Mouse (Mus musculus) testis, adult 2 months (tissue): ENCODE measurements at regions not wholly inside any gene's neighbourhood (a gene's known extent, or its start where the extent isn't known, plus 50 kb on each side); places are given as distances from the start of the nearest gene placed in this dataset.

Experiments
- H3K27ac ChIP-seq: fragments of 200-500 bp; 2 replicates; pipeline ENCODE4 v1.5.1; 2012; ENCODE audit warnings: low read depth, low read length; ENCODE audit not compliant: control insufficient read depth, insufficient read depth
- H3K27me3 ChIP-seq: fragments of 200-500 bp; 2 replicates; pipeline ENCODE4 v1.6.1; 2012; ENCODE audit warnings: mild to moderate bottlenecking, low read length, moderate library complexity; ENCODE audit not compliant: control insufficient read depth, insufficient read depth
- H3K36me3 ChIP-seq: fragments of 200-500 bp; 2 replicates; pipeline ENCODE4 v1.6.1; 2012; ENCODE audit warnings: mild to moderate bottlenecking, low read length; ENCODE audit not compliant: control insufficient read depth, insufficient read depth
- H3K4me1 ChIP-seq: fragments of 200-500 bp; 2 replicates; pipeline ENCODE4 v1.6.1; 2012; ENCODE audit warnings: low read length; ENCODE audit not compliant: control insufficient read depth, insufficient read depth
- H3K4me3 ChIP-seq: fragments of 200-500 bp; 2 replicates; pipeline ENCODE4 v1.5.1; 2012; ENCODE audit warnings: low read depth, mild to moderate bottlenecking, low read length, moderate library complexity, mixed read lengths; ENCODE audit not compliant: control insufficient read depth
- CTCF ChIP-seq: fragments of 200-500 bp; IDR thresholded peaks from 2 replicates; pipeline ENCODE4 v1.5.1; 2012; ENCODE audit warnings: low read depth, mild to moderate bottlenecking, inconsistent platforms, low read length, moderate library complexity; ENCODE audit not compliant: control insufficient read depth, insufficient read depth, insufficient replicate concordance
- POLR2A ChIP-seq: fragments of 200-500 bp; IDR thresholded peaks from 2 replicates; pipeline ENCODE4 v1.6.1; 2012; ENCODE audit warnings: low read depth, mild to moderate bottlenecking, inconsistent platforms, low read length, moderate library complexity; ENCODE audit not compliant: control insufficient read depth

GRCm38 (mm10) chr2:159430577-159431329 is 636.1 kb downstream of the Dhx35 start:
- Histone ChIP-seq H3K4me1 (no peaks in the 10 kb centered on the region), H3K4me3 (no peak overlapping the region), H3K36me3 (no peaks in the 10 kb centered on the region), H3K27me3 (no peaks in the 10 kb centered on the region), H3K27ac (no peak overlapping the region)
- TF ChIP-seq CTCF, result no peak

GRCm38 (mm10) chr2:159438961-159439360 is 644.4 kb downstream of the Dhx35 start:
- H3K27me3 ChIP-seq, result no peaks in the 10 kb centered on the region
- H3K4me1 ChIP-seq, result no peaks in the 10 kb centered on the region
- H3K4me3 ChIP-seq, result no peak overlapping the region
- no peak overlapping the region for H3K27ac ChIP-seq
- no peaks in the 10 kb centered on the region for H3K36me3 ChIP-seq
- TF ChIP-seq POLR2A, result no peak
- TF ChIP-seq CTCF, result no peak

GRCm38 (mm10) chr2:159443581-159443980 is 649.0 kb downstream of the Dhx35 start:
- no peaks in the 10 kb centered on the region for H3K36me3 ChIP-seq
- H3K27me3 ChIP-seq, result no peaks in the 10 kb centered on the region
- TF ChIP-seq POLR2A (no peak), CTCF (no peak)

GRCm38 (mm10) chr2:159446434-159446833 is 651.8 kb downstream of the Dhx35 start:
- TF ChIP-seq POLR2A (no peak), CTCF (no peak)
- Histone ChIP-seq H3K4me1 (peaks cover 5% of the 10 kb centered on the region; the same call in 1 of the 2 replicates), H3K27ac (no peak overlapping the region), H3K4me3 (no peak overlapping the region), H3K36me3 (no peaks in the 10 kb centered on the region), H3K27me3 (no peaks in the 10 kb centered on the region)

More at GRCm38 (mm10) chr2:159443581-159443980, 649.0 kb downstream of the Dhx35 start:
- Histone ChIP-seq H3K4me3 (no peak overlapping the region), H3K27ac (no peak overlapping the region), H3K4me1 (no peaks in the 10 kb centered on the region)

GRCm38 (mm10) chr2:159446886-159447285 is 652.3 kb downstream of the Dhx35 start:
- Histone ChIP-seq H3K4me3 (no peak overlapping the region), H3K27me3 (no peaks in the 10 kb centered on the region), H3K4me1 (peaks cover 5% of the 10 kb centered on the region; the same call in 1 of the 2 replicates), H3K36me3 (no peaks in the 10 kb centered on the region), H3K27ac (no peak overlapping the region)
- TF ChIP-seq POLR2A, result no peak
- no peak for TF ChIP-seq CTCF

GRCm38 (mm10) chr2:159448976-159449375 is 654.4 kb downstream of the Dhx35 start:
- no peaks in the 10 kb centered on the region for H3K27me3 ChIP-seq
- no peaks in the 10 kb centered on the region for H3K36me3 ChIP-seq
- TF ChIP-seq CTCF (no peak), POLR2A (no peak)
- H3K27ac ChIP-seq, result no peak overlapping the region
- H3K4me1 ChIP-seq, result peaks cover 5% of the 10 kb centered on the region; the same call in 1 of the 2 replicates
- no peak overlapping the region for H3K4me3 ChIP-seq

- no peaks in the 10 kb centered on the region for H3K36me3 ChIP-seq
- no peak overlapping the region for H3K4me3 ChIP-seq
- no peak overlapping the region for H3K27ac ChIP-seq
- no peak for TF ChIP-seq POLR2A
- no peak for TF ChIP-seq CTCF
- peaks cover 5% of the 10 kb centered on the region; the same call in 1 of the 2 replicates for H3K4me1 ChIP-seq
- H3K27me3 ChIP-seq, result no peaks in the 10 kb centered on the region
Observed at GRCm38 (mm10) chr2:159451439-159451838, 656.8 kb downstream of the Dhx35 start.
